Mouse (Mus musculus): Measurements from ENCODE around the gene Smco2.

DNA sequence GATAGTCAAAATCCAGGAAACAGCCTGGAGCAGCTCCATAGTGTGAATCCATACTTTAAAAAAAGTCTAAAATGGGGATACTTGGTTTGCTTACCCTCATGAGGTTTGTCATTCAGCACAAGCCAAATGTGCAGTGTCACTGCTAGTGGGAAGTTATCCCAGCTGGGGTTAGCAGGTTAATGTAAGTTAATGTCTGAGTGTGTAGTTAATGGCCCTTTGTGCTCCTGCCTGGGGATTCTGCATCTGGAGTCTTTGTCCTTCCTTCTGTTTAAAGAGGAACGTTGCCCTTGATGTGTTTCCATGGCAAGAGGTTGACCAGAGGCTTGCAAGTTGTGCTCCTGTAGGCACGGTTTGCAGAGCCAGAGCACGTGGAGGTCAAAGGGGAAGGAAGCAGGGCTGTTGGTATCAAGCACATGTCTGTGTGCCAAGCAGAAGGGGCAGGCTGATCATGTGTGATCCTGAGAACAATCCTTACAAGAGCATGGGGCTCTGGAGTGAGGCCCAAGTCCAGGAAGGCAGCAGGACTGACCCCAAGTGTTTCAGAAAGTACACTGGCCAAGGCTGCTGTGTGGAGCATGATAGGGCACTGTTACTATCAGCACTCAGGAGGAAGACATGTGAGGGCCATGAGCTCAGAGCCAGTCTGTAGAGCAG lies 63.1 kb downstream of the Smco2 start:
- no peak for TF ChIP-seq CTCF (IDR thresholded peaks at IDR 0.05; ENCODE audit: borderline replicate concordance, extremely low read depth, insufficient read depth, insufficient read length)
- no peak for TF ChIP-seq POLR2A (IDR thresholded peaks at IDR 0.05; ENCODE audit: borderline replicate concordance, extremely low read depth, insufficient read depth, insufficient read length, poor library complexity, severe bottlenecking)
